Mouse (Mus musculus) CH12.LX (cell line): ENCODE data around the gene Sdcbp2. TPM values are rescaled to one million over a fixed set of nuclear protein-coding genes. Genes with fewer than 3 reads are reported as not detected.

Experiments
- DNase-seq: peaks from one replicate; pipeline ENCODE4 v3.0.0-alpha.2; 2013; ENCODE audit errors: extremely low read depth
- H3K27ac ChIP-seq: 2 replicates; pipeline ENCODE4 v1.5.1; 2012; ENCODE audit warnings: low read depth, mild to moderate bottlenecking, control low read depth, moderate library complexity; ENCODE audit not compliant: insufficient read depth
- H3K27me3 ChIP-seq: replicated peaks from 2 replicates; pipeline ENCODE3; 2012; ENCODE audit warnings: inconsistent platforms
- H3K36me3 ChIP-seq, 2 experiments: replicated peaks in 1 of 2; 2 replicates each; pipeline versions ENCODE3 to v1.6.1; 2012; ENCODE audit warnings: inconsistent platforms in 1 of 2, low read length in 1 of 2, mild to moderate bottlenecking in 1 of 2, mixed read lengths in 1 of 2, moderate library complexity in 1 of 2; ENCODE audit not compliant: control insufficient read depth in 1 of 2, insufficient read depth in 1 of 2
- H3K4me1 ChIP-seq, 2 experiments: 2 replicates each; pipeline ENCODE4 v1.6.1; 2012; ENCODE audit warnings: inconsistent platforms in 1 of 2, moderate library complexity in 1 of 2; ENCODE audit not compliant: insufficient read depth in 2 of 2, control insufficient read depth in 1 of 2
- H3K4me2 ChIP-seq: 2 replicates; pipeline ENCODE4 v1.6.1; 2012; ENCODE audit warnings: low read depth, mild to moderate bottlenecking, control low read depth; ENCODE audit not compliant: poor library complexity, insufficient read depth, severe bottlenecking
- H3K4me3 ChIP-seq, 3 experiments: fragments of 150-350 bp in 1 of 3; sonication (generic) in 1 of 3; replicated peaks in 1 of 3; 2 replicates each; pipeline versions ENCODE3 to v1.5.1; 2011 to 2012; ENCODE audit warnings: low read depth in 2 of 3, low read length in 2 of 3, mild to moderate bottlenecking in 2 of 3, moderate library complexity in 2 of 3, control low read depth in 1 of 3, improper control_type of control experiment in 1 of 3, inconsistent platforms in 1 of 3, mixed read lengths in 1 of 3; ENCODE audit not compliant: poor library complexity in 1 of 3
- H3K79me2 ChIP-seq: replicated peaks from 2 replicates; pipeline ENCODE4 v1.6.1; 2012; ENCODE audit warnings: mild to moderate bottlenecking, moderate library complexity; ENCODE audit not compliant: control insufficient read depth, poor library complexity, insufficient read depth, severe bottlenecking; ENCODE audit errors: extremely low read depth
- H3K9ac ChIP-seq: 2 replicates; pipeline ENCODE4 v1.6.1; 2012; ENCODE audit warnings: low read depth, mild to moderate bottlenecking, control low read depth, moderate library complexity; ENCODE audit not compliant: insufficient read depth
- H3K9me3 ChIP-seq: replicated peaks from 2 replicates; pipeline ENCODE3; 2012; ENCODE audit warnings: low read length, inconsistent platforms, mixed read lengths
- BHLHE40 ChIP-seq: IDR thresholded peaks from 2 replicates; pipeline ENCODE4 v1.6.1; 2011; ENCODE audit warnings: mild to moderate bottlenecking, low read depth, low read length, improper control_type of control experiment
- CHD2 ChIP-seq: IDR thresholded peaks from 2 replicates; pipeline ENCODE4 v1.6.1; 2011; ENCODE audit warnings: low read length, improper control_type of control experiment
- CTCF ChIP-seq, 2 experiments: IDR thresholded peaks in 1 of 2; conservative IDR thresholded peaks in 1 of 2; 2 replicates each; pipeline ENCODE4 v1.5.1; 2011 to 2012; ENCODE audit warnings: low read depth in 2 of 2, low read length in 2 of 2, improper control_type of control experiment in 1 of 2, inconsistent platforms in 1 of 2, mild to moderate bottlenecking in 1 of 2, moderate library complexity in 1 of 2
- ELF1 ChIP-seq: IDR thresholded peaks from 2 replicates; pipeline ENCODE4 v1.6.1; 2014; ENCODE audit warnings: low read depth, mild to moderate bottlenecking, inconsistent platforms, low read length, improper control_type of control experiment
- EP300 ChIP-seq: IDR thresholded peaks from 2 replicates; pipeline ENCODE4 v1.6.1; 2011; ENCODE audit warnings: low read length, improper control_type of control experiment
- ETS1 ChIP-seq: conservative IDR thresholded peaks from 2 replicates; pipeline ENCODE4 v1.6.1; 2012; ENCODE audit warnings: low read depth, mild to moderate bottlenecking, inconsistent platforms, low read length, improper control_type of control experiment, moderate library complexity
- GABPA ChIP-seq: IDR thresholded peaks from 2 replicates; pipeline ENCODE4 v1.6.1; 2012; ENCODE audit warnings: low read depth, low read length, improper control_type of control experiment, inconsistent platforms; ENCODE audit not compliant: insufficient replicate concordance
- HCFC1 ChIP-seq: IDR thresholded peaks from 2 replicates; pipeline ENCODE4 v1.6.1; 2012; ENCODE audit warnings: low read depth, mild to moderate bottlenecking, inconsistent platforms, low read length, improper control_type of control experiment
- IRF4 ChIP-seq: IDR thresholded peaks from 2 replicates; pipeline ENCODE4 v1.6.1; 2014; ENCODE audit warnings: low read depth, mild to moderate bottlenecking, inconsistent platforms, low read length, improper control_type of control experiment
- KAT2A ChIP-seq: IDR thresholded peaks from 2 replicates; pipeline ENCODE4 v1.6.1; 2012; ENCODE audit warnings: low read length, improper control_type of control experiment, inconsistent platforms; ENCODE audit not compliant: insufficient replicate concordance
- MAFK ChIP-seq: IDR thresholded peaks from 2 replicates; pipeline ENCODE4 v1.6.1; 2011; ENCODE audit warnings: low read length, improper control_type of control experiment; ENCODE audit not compliant: insufficient replicate concordance
- MAX ChIP-seq: IDR thresholded peaks from 2 replicates; pipeline ENCODE4 v1.6.1; 2011; ENCODE audit warnings: low read length, improper control_type of control experiment
- MAZ ChIP-seq: IDR thresholded peaks from 2 replicates; pipeline ENCODE4 v1.6.1; 2012; ENCODE audit warnings: low read depth, mild to moderate bottlenecking, inconsistent platforms, low read length, improper control_type of control experiment, moderate library complexity
- MEF2A ChIP-seq: IDR thresholded peaks from 2 replicates; pipeline ENCODE4 v1.6.1; 2014; ENCODE audit warnings: low read depth, mild to moderate bottlenecking, inconsistent platforms, low read length, improper control_type of control experiment, borderline replicate concordance
- MXI1 ChIP-seq: IDR thresholded peaks from 2 replicates; pipeline ENCODE4 v1.6.1; 2011; ENCODE audit warnings: mild to moderate bottlenecking, low read depth, low read length, improper control_type of control experiment
- MYC ChIP-seq: IDR thresholded peaks from 2 replicates; pipeline ENCODE4 v1.6.1; 2011; ENCODE audit warnings: low read depth, mild to moderate bottlenecking, improper control_type of control experiment, low read length
- NELFE ChIP-seq: IDR thresholded peaks from 2 replicates; pipeline ENCODE4 v1.6.1; 2011; ENCODE audit warnings: low read depth, low read length, improper control_type of control experiment
- NRF1 ChIP-seq: IDR thresholded peaks from 2 replicates; pipeline ENCODE4 v1.6.1; 2014; ENCODE audit warnings: low read depth, mild to moderate bottlenecking, inconsistent platforms, low read length, improper control_type of control experiment, moderate library complexity
- PAX5 ChIP-seq: IDR thresholded peaks from 2 replicates; pipeline ENCODE4 v1.6.1; 2012; ENCODE audit warnings: low read length, inconsistent platforms, mixed read lengths
- POLR2A ChIP-seq: IDR thresholded peaks from 2 replicates; pipeline ENCODE4 v1.6.1; 2011; ENCODE audit warnings: low read depth, mild to moderate bottlenecking, improper control_type of control experiment, low read length
- POLR2AphosphoS2 ChIP-seq: IDR thresholded peaks from 2 replicates; pipeline ENCODE4 v1.6.1; 2011; ENCODE audit warnings: low read depth, low read length, improper control_type of control experiment
- RCOR1 ChIP-seq: conservative IDR thresholded peaks from 2 replicates; pipeline ENCODE4 v1.6.1; 2012; ENCODE audit warnings: low read depth, mild to moderate bottlenecking, inconsistent platforms, low read length, improper control_type of control experiment
- SIN3A ChIP-seq: IDR thresholded peaks from 2 replicates; pipeline ENCODE4 v1.6.1; 2012; ENCODE audit warnings: low read length, improper control_type of control experiment, inconsistent platforms
- TBP ChIP-seq: conservative IDR thresholded peaks from 2 replicates; pipeline ENCODE4 v1.6.1; 2011; ENCODE audit warnings: low read depth, low read length, improper control_type of control experiment
- TCF12 ChIP-seq: IDR thresholded peaks from 2 replicates; pipeline ENCODE4 v1.6.1; 2014; ENCODE audit warnings: low read depth, mild to moderate bottlenecking, inconsistent platforms, low read length, improper control_type of control experiment
- USF1 ChIP-seq: IDR thresholded peaks from 2 replicates; pipeline ENCODE4 v1.6.1; 2014; ENCODE audit warnings: low read depth, mild to moderate bottlenecking, inconsistent platforms, low read length, improper control_type of control experiment
- USF2 ChIP-seq: conservative IDR thresholded peaks from 2 replicates; pipeline ENCODE4 v1.6.1; 2011; ENCODE audit warnings: low read depth, low read length, improper control_type of control experiment
- ZMIZ1 ChIP-seq: IDR thresholded peaks from 2 replicates; pipeline ENCODE4 v1.6.1; 2012; ENCODE audit warnings: low read depth, mild to moderate bottlenecking, inconsistent platforms, low read length, improper control_type of control experiment
- dilution Hi-C: fragments of 300-500 bp; cut with MboI; formaldehyde crosslinking; loops from 2 replicates; pipeline ENCODE4 v1.14.3; 2020; ENCODE audit warnings: low sequenced_read_pairs; ENCODE audit not compliant: extremely low pct_unique_long_range_greater_than_20kb, extremely low pct_ligation_motif_present
- in situ Hi-C: fragments of 300-500 bp; cut with MboI; formaldehyde crosslinking; loops from 3 replicates; pipeline ENCODE4 v1.14.3; 2019; ENCODE audit warnings: low sequenced_read_pairs, low pct_ligation_motif_present, low pct_unique_long_range_greater_than_20kb, mixed read lengths
- polyA plus RNA-seq: library from polyadenylated mRNA; unstranded; fragments of >175 nt; gene quantifications from 2 replicates; pipeline ENCODE4 v1.2.1, GENCODE M21; 2012; ENCODE audit warnings: low read depth; ENCODE audit not compliant: insufficient read length
- total RNA-seq, 2 experiments: library from RNA; depleted of rRNA; stranded (reverse); fragments of 300-350 nt in 1 of 2; fragments of >200 nt in 1 of 2; gene quantifications; 2 replicates each; pipeline ENCODE4 v1.2.3; 2012 to 2014

Gene Sdcbp2
- total and polyA plus RNA-seq, 3 experiments = 1.1 to 2.3 (median 1.4) TPM

- H3K4me3 ChIP-seq = peak within 1 kb of the TSS; percentile 89 to 100 (median 98)
- no peaks in the 10 kb centered on the region for H3K9me3 ChIP-seq
- peaks cover 53% of the 10 kb centered on the region for H3K79me2 ChIP-seq
- no peak for TF ChIP-seq PAX5
- peak; percentile 94 for TF ChIP-seq SIN3A
- TF ChIP-seq KAT2A = peak; percentile 81; the same call in 1 of the 2 replicates
- no peak for TF ChIP-seq CTCF (conservative IDR thresholded peaks at IDR 0.05 in 1 of 2, IDR thresholded peaks at IDR 0.05 in 1 of 2; ENCODE audit: low read depth in 2 of 2, low read length in 2 of 2)
- peak; percentile 61; the same call in 1 of the 2 replicates for TF ChIP-seq TBP
- no peak for TF ChIP-seq USF1
- no peak for TF ChIP-seq GABPA
- TF ChIP-seq NRF1 = peak; percentile 98
- TF ChIP-seq MAX = peak; percentile 84
- TF ChIP-seq ELF1 = peak; percentile 88
- peak; percentile 91 for TF ChIP-seq IRF4
- TF ChIP-seq USF2 = no peak
- TF ChIP-seq BHLHE40 = peak; percentile 71
- TF ChIP-seq EP300 = peak; percentile 30; the same call in 1 of the 2 replicates
- TF ChIP-seq TCF12 = peak; percentile 94
- 0 out of 2 replicates have a peak, but pooled peaks have one; percentile 27 for TF ChIP-seq CHD2
- TF ChIP-seq POLR2AphosphoS2 = no peak
- TF ChIP-seq MXI1 = peak; percentile 73
- peak; percentile 84 for TF ChIP-seq NELFE
- peak; percentile 98 for TF ChIP-seq MAZ
- peak; percentile 83 for TF ChIP-seq HCFC1
- peak; percentile 80 for TF ChIP-seq MEF2A
- peak; percentile 75 for TF ChIP-seq MYC
- peak; percentile 79 for TF ChIP-seq RCOR1
- TF ChIP-seq ZMIZ1 = peak; percentile 85
- TF ChIP-seq ETS1 = peak; percentile 51
- TF ChIP-seq POLR2A = peak; percentile 82
- TF ChIP-seq MAFK = no peak
- DNase-seq = peak; percentile 92
- peak within 1 kb of the TSS; percentile 76 for H3K27ac ChIP-seq
- H3K9ac ChIP-seq = peak within 1 kb of the TSS; percentile 97
- H3K4me1 ChIP-seq = peaks cover 28 to 49% of the 10 kb centered on the region in 2 experiments
- dilution Hi-C loops (no loop called here), in situ Hi-C loops (no loop called here)
- no peaks in the 10 kb centered on the region for H3K27me3 ChIP-seq
- peak within 1 kb of the TSS; percentile 97 for H3K4me2 ChIP-seq
- H3K36me3 ChIP-seq = peaks cover 23 to 38% of the 10 kb centered on the region in 2 experiments
Observed at GRCm38 (mm10) chr2:151542323-151543062, 29.9 kb upstream of the Sdcbp2 start, which contains the start of gene Fkbp1a. Gene Fkbp1a, plus strand, starts transcription at chr2:151542483.
